Mouse (Mus musculus) intestine, embryonic 14.5 days (tissue): ENCODE results near the gene Pld1. TPM values are rescaled to one million over a fixed set of nuclear protein-coding genes. Genes with fewer than 3 reads are reported as not detected.

ENCODE experiments used
- ATAC-seq: fragments of 200-750 bp; cut with Nextera tagmentation; replicated peaks from 2 replicates; pipeline ENCODE4 v1.8.0; 2017; ENCODE audit warnings: low read depth, moderate number of reproducible peaks, moderate TSS enrichment, moderate library complexity; ENCODE audit not compliant: low FRiP score, low TSS enrichment
- DNase-seq: peaks from one replicate; pipeline ENCODE4 v3.0.0-alpha.2; 2018; ENCODE audit warnings: low spot score
- H3K27ac ChIP-seq: fragments of 300-500 bp; sonication (generic); 2 replicates; pipeline ENCODE4 v1.5.1; 2014; ENCODE audit warnings: low read depth, mild to moderate bottlenecking, control low read depth
- H3K27me3 ChIP-seq: fragments of 300-500 bp; sonication (generic); replicated peaks from 2 replicates; pipeline ENCODE4 v1.6.1; 2014; ENCODE audit warnings: low read length, control low read depth; ENCODE audit not compliant: control insufficient read depth, insufficient read depth
- H3K36me3 ChIP-seq: fragments of 300-500 bp; sonication (generic); 2 replicates; pipeline ENCODE4 v1.6.1; 2014; ENCODE audit warnings: low read length, control low read depth; ENCODE audit not compliant: control insufficient read depth, insufficient read depth
- H3K4me1 ChIP-seq: fragments of 300-500 bp; sonication (generic); replicated peaks from 2 replicates; pipeline ENCODE4 v1.6.1; 2014; ENCODE audit warnings: low read length, control low read depth, mixed read lengths; ENCODE audit not compliant: control insufficient read depth, insufficient read depth
- H3K4me2 ChIP-seq: fragments of 300-500 bp; sonication (generic); 2 replicates; pipeline ENCODE4 v1.6.1; 2014; ENCODE audit warnings: low read length
- H3K4me3 ChIP-seq: fragments of 300-500 bp; sonication (generic); 2 replicates; pipeline ENCODE4 v1.5.1; 2014; ENCODE audit warnings: low read depth, low read length, control low read depth, mixed read lengths
- H3K9ac ChIP-seq: fragments of 300-500 bp; sonication (generic); 2 replicates; pipeline ENCODE4 v1.6.1; 2014; ENCODE audit warnings: mild to moderate bottlenecking, low read length
- H3K9me3 ChIP-seq: fragments of 300-500 bp; sonication (generic); 2 replicates; pipeline ENCODE4 v1.6.1; 2016; ENCODE audit warnings: low read length, control low read depth; ENCODE audit not compliant: control insufficient read depth
- WGBS: fragments of 180-500 bp; shearing (Covaris S2); extraction: QIAGEN DNeasy Blood & Tissue Kit; methylation state at CpG from one replicate; pipeline ENCODE4 v1.1.7; 2014; 5-methylcytosine and 5-hydroxymethylcytosine counted together
- polyA plus RNA-seq: library from polyadenylated mRNA; unstranded; fragments of >200 nt; fragmentation: Nextera tagmentation; extraction: Ambion mirVana; gene quantifications from 2 replicates; pipeline ENCODE4 v1.2.1, GENCODE M21; 2014

Pld1 gene
- polyA plus RNA-seq, 1 experiment from 2014 or later: 7.9 TPM

GRCm38 (mm10) chr3:28093684-28094302, 155.3 kb downstream of the Pld1 start:
- H3K4me2 ChIP-seq: no peak overlapping the region
- H3K4me3 ChIP-seq: no peak overlapping the region
- DNase-seq (no peak), ATAC-seq (no peak)
- H3K4me1 ChIP-seq: no peaks in the 10 kb centered on the region
- H3K9me3 ChIP-seq: no peaks in the 10 kb centered on the region
- H3K27ac ChIP-seq: no peak overlapping the region
- WGBS: 52% methylated on average over 9 of the region's 9 CpGs
- H3K27me3 ChIP-seq: no peaks in the 10 kb centered on the region
- no peaks in the 10 kb centered on the region for H3K36me3 ChIP-seq
- H3K9ac ChIP-seq: no peak overlapping the region

GRCm38 (mm10) chr3:28095451-28095850, 157.0 kb downstream of the Pld1 start:
- no peak for DNase-seq
- H3K4me3 ChIP-seq: no peak overlapping the region

GRCm38 (mm10) chr3:28099175-28099574, 160.7 kb downstream of the Pld1 start:
- ATAC-seq (no peak), DNase-seq (no peak)
- H3K27me3 ChIP-seq: no peaks in the 10 kb centered on the region
- no peaks in the 10 kb centered on the region for H3K4me1 ChIP-seq
- no peak overlapping the region for H3K9ac ChIP-seq
- H3K4me2 ChIP-seq: no peak overlapping the region
- WGBS: 94% methylated on average over 7 of the region's 9 CpGs
- H3K36me3 ChIP-seq: no peaks in the 10 kb centered on the region
- no peaks in the 10 kb centered on the region for H3K9me3 ChIP-seq
- H3K4me3 ChIP-seq: no peak overlapping the region
- no peak overlapping the region for H3K27ac ChIP-seq

More at GRCm38 (mm10) chr3:28095451-28095850, 157.0 kb downstream of the Pld1 start:
- no peak for ATAC-seq
- H3K36me3 ChIP-seq: no peaks in the 10 kb centered on the region
- 93% methylated on average over 9 of the region's 9 CpGs for WGBS
- no peaks in the 10 kb centered on the region for H3K27me3 ChIP-seq
- no peaks in the 10 kb centered on the region for H3K4me1 ChIP-seq
- no peaks in the 10 kb centered on the region for H3K9me3 ChIP-seq
- H3K9ac ChIP-seq: no peak overlapping the region
- H3K27ac ChIP-seq: no peak overlapping the region
- no peak overlapping the region for H3K4me2 ChIP-seq

- ATAC-seq (no peak), DNase-seq (no peak)
- Histone ChIP-seq H3K4me3 (no peak overlapping the region), H3K4me1 (no peaks in the 10 kb centered on the region), H3K27ac (no peak overlapping the region), H3K9ac (no peak overlapping the region), H3K9me3 (no peaks in the 10 kb centered on the region), H3K36me3 (no peaks in the 10 kb centered on the region), H3K4me2 (no peak overlapping the region), H3K27me3 (no peaks in the 10 kb centered on the region)
- WGBS: 83% methylated on average over 1 of the region's 1 CpGs
Observed at GRCm38 (mm10) chr3:28104992-28105391, 166.5 kb downstream of the Pld1 start.

- H3K4me1 ChIP-seq: no peaks in the 10 kb centered on the region
- no peak overlapping the region for H3K4me3 ChIP-seq
- no peak overlapping the region for H3K9ac ChIP-seq
- no peaks in the 10 kb centered on the region for H3K9me3 ChIP-seq
- no peak overlapping the region for H3K27ac ChIP-seq
- DNase-seq: peak; percentile 55
- H3K36me3 ChIP-seq: no peaks in the 10 kb centered on the region
- ATAC-seq: peak; percentile 74
- no peaks in the 10 kb centered on the region for H3K27me3 ChIP-seq
- WGBS: 39% methylated on average over 6 of the region's 6 CpGs
- H3K4me2 ChIP-seq: no peak overlapping the region
Observed at GRCm38 (mm10) chr3:28107446-28108004, 169.0 kb downstream of the Pld1 start.

GRCm38 (mm10) chr3:28111516-28111915, 173.0 kb downstream of the Pld1 start:
- WGBS: 49% methylated on average over 5 of the region's 5 CpGs
- Histone ChIP-seq H3K4me2 (no peak overlapping the region), H3K9me3 (no peaks in the 10 kb centered on the region), H3K4me3 (no peak overlapping the region), H3K4me1 (no peaks in the 10 kb centered on the region), H3K27me3 (no peaks in the 10 kb centered on the region), H3K36me3 (no peaks in the 10 kb centered on the region), H3K9ac (no peak overlapping the region), H3K27ac (no peak overlapping the region)
- no peak for ATAC-seq
- no peak for DNase-seq

GRCm38 (mm10) chr3:28113881-28114280, 175.4 kb downstream of the Pld1 start:
- Histone ChIP-seq H3K4me3 (no peak overlapping the region), H3K4me1 (no peaks in the 10 kb centered on the region), H3K4me2 (no peak overlapping the region), H3K9ac (no peak overlapping the region), H3K36me3 (no peaks in the 10 kb centered on the region), H3K9me3 (0 out of 2 replicates have a peak, but pooled peaks cover 4% of the 10 kb centered on the region), H3K27ac (no peak overlapping the region), H3K27me3 (no peaks in the 10 kb centered on the region)
- 85% methylated on average over 2 of the region's 2 CpGs for WGBS
- DNase-seq (no peak), ATAC-seq (no peak)

GRCm38 (mm10) chr3:28141716-28142115, 203.2 kb downstream of the Pld1 start:
- 77% methylated on average over 5 of the region's 5 CpGs for WGBS
- Histone ChIP-seq H3K27ac (no peak overlapping the region), H3K27me3 (no peaks in the 10 kb centered on the region), H3K4me2 (no peak overlapping the region), H3K4me1 (no peaks in the 10 kb centered on the region), H3K9me3 (no peaks in the 10 kb centered on the region), H3K9ac (no peak overlapping the region), H3K36me3 (no peaks in the 10 kb centered on the region), H3K4me3 (no peak overlapping the region)
- no peak for DNase-seq
- ATAC-seq: no peak

- no peaks in the 10 kb centered on the region for H3K27me3 ChIP-seq
- no peak for ATAC-seq
- no peaks in the 10 kb centered on the region for H3K4me1 ChIP-seq
- H3K27ac ChIP-seq: no peak overlapping the region
- DNase-seq: no peak
- no peak overlapping the region for H3K9ac ChIP-seq
- H3K36me3 ChIP-seq: no peaks in the 10 kb centered on the region
- no peak overlapping the region for H3K4me3 ChIP-seq
- H3K4me2 ChIP-seq: no peak overlapping the region
- no peaks in the 10 kb centered on the region for H3K9me3 ChIP-seq
- WGBS: 77% methylated on average over 2 of the region's 2 CpGs
Observed at GRCm38 (mm10) chr3:28142121-28142520, 203.6 kb downstream of the Pld1 start.
